ENCODE assay signal across 17 mouse cellular contexts in genomic region chr2:72479818-72480217, GRCm38 (mm10). TPM values are rescaled to one million over a fixed set of nuclear protein-coding genes. Genes with fewer than 3 reads are reported as not detected.
DNase-seq lines count a peak whose midpoint lies in the region; ATAC-seq and TF ChIP-seq lines count a peak whose summit lies in the region.
"Had no signal": no experiment of that assay in that cellular context is flagged by ENCODE, and none has a peak within 500 bp of the region (broad histone marks: within the 10 kb centered on the region; RNA-seq: fewer than 3 reads in every experiment).

No protein-coding gene starts in this region.

- TF ChIP-seq CTCF in brain, embryonic 14.5 days (IDR thresholded peaks at IDR 0.05; ENCODE audit: borderline replicate concordance, extremely low read depth, insufficient read depth, insufficient read length) = no peak
- TF ChIP-seq CTCF in liver, embryonic 14.5 days (IDR thresholded peaks at IDR 0.05; ENCODE audit: low read depth) = no peak

- intact Hi-C loops in left cerebral cortex, postnatal 4 days (cut with DNase I) = no loop called here

- H3K27ac ChIP-seq in midbrain, embryonic 11.5 days (ENCODE audit: low read depth, low read length) = no peak overlapping the region
- H3K27ac ChIP-seq in midbrain, embryonic 16.5 days (ENCODE audit: low read length) = no peak overlapping the region
- H3K27ac ChIP-seq in liver, embryonic 14.5 days = no peak overlapping the region
- H3K27ac ChIP-seq: heart, embryonic 15.5 days; midbrain, embryonic 10.5 days; neural tube, embryonic 13.5 days; stomach, postnatal 0 days had no signal

- TF ChIP-seq POLR2A in brain, embryonic 14.5 days (IDR thresholded peaks at IDR 0.05; ENCODE audit: borderline replicate concordance, extremely low read depth, insufficient read depth, insufficient read length, poor library complexity, severe bottlenecking) = no peak

- peak; percentile 26 for DNase-seq in midbrain, embryonic 11.5 days (ENCODE audit: low spot score, missing footprints)
- DNase-seq in brain, embryonic 14.5 days (ENCODE audit: low read depth) = peak; percentile 19
- no peak for DNase-seq in liver, embryonic 14.5 days (ENCODE audit: low read depth in 3 of 3, low spot score in 3 of 3)
- no peak for DNase-seq in left cerebral cortex, postnatal 4 days
- DNase-seq in adrenal gland, postnatal 4 days (ENCODE audit: low spot score in 2 of 2) = no peak
- DNase-seq in adrenal gland, adult 2 months = no peak
- DNase-seq: adrenal gland, adult 8-10 months; cerebellum, adult 2 months; kidney, adult 8-10 months; kidney, postnatal 4 days; lung, adult 18-20 months; right cerebral cortex, postnatal 25 days had no signal

- H3K36me3 ChIP-seq in midbrain, embryonic 11.5 days (ENCODE audit: control insufficient read depth, insufficient read depth, low read length) = peaks cover 11% of the 10 kb centered on the region; the same call in 1 of the 2 replicates
- no peaks in the 10 kb centered on the region for H3K36me3 ChIP-seq in midbrain, embryonic 16.5 days (ENCODE audit: control insufficient read depth, insufficient read depth, low read length)
- peaks cover 59% of the 10 kb centered on the region for H3K36me3 ChIP-seq in liver, embryonic 14.5 days (replicated peaks; ENCODE audit: control insufficient read depth, insufficient read depth, low read depth)

- peaks cover 22% of the 10 kb centered on the region for H3K4me1 ChIP-seq in midbrain, embryonic 11.5 days (ENCODE audit: control insufficient read depth, insufficient read depth, low read length)
- peaks cover 7% of the 10 kb centered on the region; the same call in 1 of the 2 replicates for H3K4me1 ChIP-seq in midbrain, embryonic 16.5 days (ENCODE audit: control insufficient read depth, insufficient read depth, low read length)
- peaks cover 12 to 23% of the 10 kb centered on the region in 2 experiments for H3K4me1 ChIP-seq in liver, embryonic 14.5 days (replicated peaks; ENCODE audit: control insufficient read depth in 2 of 2, insufficient read depth in 2 of 2, low read length in 1 of 2)

- WGBS in midbrain, embryonic 11.5 days = 96% methylated on average over 9 of the region's 9 CpGs
- WGBS in midbrain, embryonic 16.5 days = 84% methylated on average over 9 of the region's 9 CpGs
- WGBS in liver, embryonic 14.5 days (ENCODE audit: insufficient replicate concordance) = 76% methylated on average over 9 of the region's 9 CpGs

- no peak for ATAC-seq in midbrain, embryonic 11.5 days (ENCODE audit: low FRiP score)
- no peak for ATAC-seq in midbrain, embryonic 16.5 days
- ATAC-seq in liver, embryonic 14.5 days (ENCODE audit: insufficient read depth) = no peak

- no peak overlapping the region for H3K4me3 ChIP-seq in midbrain, embryonic 11.5 days (ENCODE audit: low read depth, low read length)
- no peak overlapping the region for H3K4me3 ChIP-seq in midbrain, embryonic 16.5 days (ENCODE audit: low read depth, low read length)
- no peak overlapping the region for H3K4me3 ChIP-seq in liver, embryonic 14.5 days (ENCODE audit: insufficient read depth in 1 of 2, low read depth in 2 of 2, low read length in 2 of 2)
- H3K4me3 ChIP-seq: heart, embryonic 15.5 days; midbrain, embryonic 10.5 days; neural tube, embryonic 13.5 days had no signal

- peaks cover under 1% of the 10 kb centered on the region; the same call in 1 of the 2 replicates for H3K27me3 ChIP-seq in midbrain, embryonic 11.5 days (ENCODE audit: control insufficient read depth, insufficient read depth, low read length)
- H3K27me3 ChIP-seq in midbrain, embryonic 16.5 days (ENCODE audit: control insufficient read depth, insufficient read depth, low read depth, low read length) = peaks cover 1% of the 10 kb centered on the region
- H3K27me3 ChIP-seq in liver, embryonic 14.5 days (ENCODE audit: control insufficient read depth, insufficient read depth, low read length) = no peaks in the 10 kb centered on the region
- H3K27me3 ChIP-seq: heart, embryonic 15.5 days had no signal

- no peak overlapping the region for H3K9ac ChIP-seq in midbrain, embryonic 11.5 days (ENCODE audit: low read length)
- H3K9ac ChIP-seq in midbrain, embryonic 16.5 days (ENCODE audit: low read depth, low read length) = no peak overlapping the region
- no peak overlapping the region for H3K9ac ChIP-seq in liver, embryonic 14.5 days (replicated peaks)
- H3K9ac ChIP-seq: heart, embryonic 15.5 days; neural tube, embryonic 13.5 days had no signal

- H3K9me3 ChIP-seq in midbrain, embryonic 11.5 days (ENCODE audit: control insufficient read depth, low read length) = no peaks in the 10 kb centered on the region
- no peaks in the 10 kb centered on the region for H3K9me3 ChIP-seq in midbrain, embryonic 16.5 days (replicated peaks; ENCODE audit: control insufficient read depth, low read length, poor library complexity, severe bottlenecking)
- H3K9me3 ChIP-seq in liver, embryonic 14.5 days (ENCODE audit: control insufficient read depth, low read length) = no peaks in the 10 kb centered on the region
- H3K9me3 ChIP-seq: heart, embryonic 15.5 days; midbrain, embryonic 10.5 days; neural tube, embryonic 13.5 days had no signal

- H3K4me2 ChIP-seq in midbrain, embryonic 11.5 days = no peak overlapping the region
- no peak overlapping the region for H3K4me2 ChIP-seq in midbrain, embryonic 16.5 days (ENCODE audit: low read length)
- peak overlapping the region; percentile 28; the same call in 1 of the 2 replicates for H3K4me2 ChIP-seq in liver, embryonic 14.5 days (ENCODE audit: low read depth)
- H3K4me2 ChIP-seq: heart, embryonic 15.5 days had no signal

- TF ChIP-seq EP300 in liver, embryonic 14.5 days (IDR thresholded peaks at IDR 0.05; ENCODE audit: low read depth) = no peak

RNA-seq across cellular contexts. Expression of gene Cdca7, which starts 3.9 kb away (rescaled TPM):
- 172 and 189 TPM in 2 replicates for polyA plus RNA-seq in midbrain, embryonic 11.5 days (2014; fragmentation: Nextera tagmentation; extraction: Ambion mirVana)
- polyA plus RNA-seq in midbrain, embryonic 16.5 days (2015; fragmentation: Nextera tagmentation; extraction: Ambion mirVana) = 14.2 and 21.5 TPM in 2 replicates
- 48.7 and 107 TPM in 2 replicates for polyA plus RNA-seq in brain, embryonic 14.5 days (2012; rRNA removed)
- polyA plus RNA-seq in liver, embryonic 14.5 days (2012; rRNA removed) = 39.9 and 45.0 TPM in 2 replicates
- polyA plus RNA-seq in liver, embryonic 14.5 days (2014; fragmentation: Nextera tagmentation; extraction: Ambion mirVana) = 45.2 and 48.9 TPM in 2 replicates
- total RNA-seq in left cerebral cortex, postnatal 4 days (2021) = 10 to 100 TPM; 13.3 to 17.2 TPM
- total RNA-seq in adrenal gland, postnatal 4 days (2021) = 10 to 100 TPM; 22.9 to 25.7 TPM
- 1 to 10 TPM; 2.0 to 4.6 TPM for total RNA-seq in adrenal gland, adult 2 months (2021)
- polyA plus RNA-seq in adrenal gland, adult 2 months (2012; rRNA removed) = 1.0 and 1.7 TPM in 2 replicates

Comparison
In these comparisons a context has a peak if more than half of its experiments do, and no peak if none do; other contexts are left out.
1. DNase-seq: peak in midbrain, embryonic 11.5 days (single experiment) and brain, embryonic 14.5 days (single experiment); none in liver, embryonic 14.5 days (0 of 3), left cerebral cortex, postnatal 4 days (single experiment), adrenal gland, postnatal 4 days (0 of 2) and adrenal gland, adult 2 months (single experiment).